Mouse (Mus musculus): ENCODE measurements around the gene Hbs1l. TPM values are rescaled to one million over a fixed set of nuclear protein-coding genes. Genes with fewer than 3 reads are reported as not detected.

Gene Hbs1l
- polyA plus RNA-seq, 1 experiment from 2014 or later, result 120 TPM

DNA sequence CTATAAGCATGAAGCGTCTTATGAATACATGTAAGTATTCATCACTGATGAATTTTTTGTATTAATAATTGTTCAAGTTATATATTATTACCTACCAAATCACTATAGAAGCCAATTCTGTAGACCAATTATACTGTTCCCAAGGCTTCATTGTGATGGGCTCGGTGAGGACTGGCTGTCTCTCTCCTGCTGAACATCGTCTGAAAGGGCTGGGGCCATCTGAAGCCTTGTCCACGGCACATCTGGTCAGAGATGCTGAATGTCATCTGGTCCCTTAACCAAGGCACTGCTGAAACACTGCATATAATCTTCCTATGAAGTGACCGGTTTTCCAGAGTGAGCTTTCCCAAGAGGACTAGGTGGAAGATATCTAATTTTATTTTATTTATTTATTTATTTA is 24.9 kb upstream of the Hbs1l start:
- Histone ChIP-seq H3K4me1 (no peaks in the 10 kb centered on the region), H3K4me3 (no peak overlapping the region), H3K4me2 (replicated peaks) (no peak overlapping the region), H3K9ac (replicated peaks) (no peak overlapping the region), H3K27me3 (no peaks in the 10 kb centered on the region), H3K27ac (replicated peaks) (no peak overlapping the region), H3K9me3 (no peaks in the 10 kb centered on the region), H3K36me3 (no peaks in the 10 kb centered on the region)
- 89% methylated on average over 5 of the region's 5 CpGs for WGBS
- no peak for ATAC-seq (replicated peaks)

DNA sequence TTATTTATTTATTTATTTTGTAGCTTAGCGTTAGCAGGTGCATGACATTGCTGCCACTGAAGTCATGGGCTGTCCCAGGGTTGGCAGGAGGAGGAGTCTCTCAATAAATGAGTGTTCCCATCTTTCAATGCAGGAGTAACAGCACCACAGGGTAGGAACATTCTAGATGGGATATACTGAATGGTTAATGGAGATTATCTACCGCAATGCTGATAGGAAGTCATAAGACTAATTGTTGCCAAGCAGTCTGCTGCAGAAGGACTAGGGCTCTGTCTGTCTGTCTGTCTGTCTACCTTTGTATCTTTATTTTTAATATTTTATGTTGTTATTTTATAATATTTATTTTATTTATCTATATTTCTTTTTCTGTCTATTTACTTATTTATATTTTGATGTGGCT is 24.5 kb upstream of the Hbs1l start:
- Histone ChIP-seq H3K27ac (replicated peaks) (no peak overlapping the region), H3K4me2 (replicated peaks) (no peak overlapping the region), H3K36me3 (no peaks in the 10 kb centered on the region), H3K9ac (replicated peaks) (no peak overlapping the region), H3K4me1 (no peaks in the 10 kb centered on the region), H3K9me3 (no peaks in the 10 kb centered on the region), H3K27me3 (no peaks in the 10 kb centered on the region), H3K4me3 (no peak overlapping the region)
- WGBS, result 88% methylated on average over 2 of the region's 2 CpGs
- no peak for ATAC-seq (replicated peaks)

DNA sequence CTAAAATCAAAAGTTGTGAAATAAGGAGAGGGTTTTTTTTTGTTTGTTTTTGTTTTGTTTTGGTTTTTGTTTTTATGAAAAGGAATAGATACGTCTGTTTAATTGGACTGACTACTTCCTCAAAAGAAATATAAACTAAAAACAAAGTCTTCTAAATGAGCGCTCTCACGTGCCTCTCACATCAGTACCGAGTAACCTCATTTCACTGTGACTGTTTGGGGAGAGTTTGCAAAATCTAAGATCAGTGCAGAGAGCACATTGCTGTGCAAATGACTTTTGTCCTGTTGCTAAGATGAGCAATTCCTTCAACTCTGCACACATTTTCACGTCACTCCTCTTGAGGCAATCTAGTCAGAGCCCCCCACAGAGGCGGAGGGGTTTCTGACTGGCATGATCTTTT is 24.0 kb upstream of the Hbs1l start:
- Histone ChIP-seq H3K27me3 (no peaks in the 10 kb centered on the region), H3K4me3 (no peak overlapping the region), H3K4me1 (no peaks in the 10 kb centered on the region), H3K9me3 (no peaks in the 10 kb centered on the region), H3K36me3 (no peaks in the 10 kb centered on the region), H3K9ac (replicated peaks) (no peak overlapping the region), H3K4me2 (replicated peaks) (no peak overlapping the region), H3K27ac (replicated peaks) (no peak overlapping the region)
- ATAC-seq (replicated peaks), result no peak
- 71% methylated on average over 6 of the region's 6 CpGs for WGBS

DNA sequence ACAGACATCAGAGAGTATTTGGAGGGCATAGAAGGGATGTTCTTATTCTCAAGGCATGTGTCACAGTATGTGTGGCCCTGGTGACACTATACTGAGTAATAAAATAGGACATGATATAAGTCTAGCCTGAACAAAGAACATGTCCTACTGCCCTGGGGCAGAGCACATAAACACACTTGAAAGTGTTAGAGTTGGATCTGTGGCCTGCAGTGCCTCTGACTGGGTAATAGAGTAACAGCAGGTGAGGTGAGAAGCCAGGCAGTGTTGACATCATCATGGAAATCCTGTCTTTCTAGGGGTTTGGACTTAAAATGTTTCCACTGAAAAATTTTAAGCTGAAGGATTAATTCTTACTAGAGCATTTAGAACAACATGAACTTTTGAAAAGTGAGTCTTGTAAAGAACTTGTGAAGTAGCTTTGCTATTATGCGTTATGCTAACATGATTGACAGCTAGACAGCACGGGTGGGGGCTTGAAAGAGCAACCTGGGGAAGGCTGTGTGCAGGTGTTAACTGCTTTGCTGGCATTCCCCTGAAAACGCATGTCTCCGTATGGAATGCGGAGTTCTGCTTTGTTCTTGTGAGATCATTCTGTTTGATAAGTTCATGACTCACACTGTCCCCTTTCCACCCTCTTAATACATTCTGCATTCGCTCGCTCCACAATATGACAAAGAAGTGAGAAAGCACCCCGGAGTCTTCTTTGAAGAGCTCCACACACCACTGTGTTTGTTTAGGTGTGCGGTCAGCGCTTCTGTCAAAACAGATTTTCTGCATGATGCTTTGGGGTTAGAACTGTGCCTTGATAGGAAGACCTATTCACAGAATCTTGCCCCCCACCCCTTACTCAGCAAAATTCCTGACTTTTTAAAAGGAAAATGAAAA is 8.3 kb upstream of the Hbs1l start:
- no peaks in the 10 kb centered on the region for H3K36me3 ChIP-seq
- no peak overlapping the region for H3K27ac ChIP-seq (replicated peaks)
- H3K4me3 ChIP-seq, result no peak overlapping the region
- no peaks in the 10 kb centered on the region for H3K27me3 ChIP-seq
- no peak overlapping the region for H3K9ac ChIP-seq (replicated peaks)
- 43% methylated on average over 10 of the region's 10 CpGs for WGBS
- H3K4me2 ChIP-seq (replicated peaks), result no peak overlapping the region
- no peak for ATAC-seq (replicated peaks)
- no peaks in the 10 kb centered on the region for H3K4me1 ChIP-seq
- H3K9me3 ChIP-seq, result no peaks in the 10 kb centered on the region

DNA sequence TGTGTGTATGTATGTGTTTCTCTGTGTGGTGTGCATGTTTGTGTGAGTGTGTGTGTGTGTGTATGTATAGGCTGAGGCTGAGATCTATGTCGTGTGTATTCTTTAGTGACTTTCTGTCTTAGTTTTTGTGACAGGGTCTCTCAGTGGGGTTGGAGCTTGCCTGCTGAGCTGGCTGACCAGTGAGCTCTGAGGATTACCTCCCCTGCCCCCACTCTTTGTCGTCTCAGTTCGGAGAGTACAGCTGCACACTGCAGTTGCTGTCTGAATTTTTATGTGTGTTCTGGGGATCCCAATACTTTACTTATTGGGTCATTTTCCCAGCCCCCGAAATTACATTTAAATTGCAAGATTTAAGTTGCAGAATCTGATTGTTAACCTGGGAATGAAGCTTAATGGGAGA is 4.6 kb upstream of the Hbs1l start:
- no peaks in the 10 kb centered on the region for H3K27me3 ChIP-seq

DNA sequence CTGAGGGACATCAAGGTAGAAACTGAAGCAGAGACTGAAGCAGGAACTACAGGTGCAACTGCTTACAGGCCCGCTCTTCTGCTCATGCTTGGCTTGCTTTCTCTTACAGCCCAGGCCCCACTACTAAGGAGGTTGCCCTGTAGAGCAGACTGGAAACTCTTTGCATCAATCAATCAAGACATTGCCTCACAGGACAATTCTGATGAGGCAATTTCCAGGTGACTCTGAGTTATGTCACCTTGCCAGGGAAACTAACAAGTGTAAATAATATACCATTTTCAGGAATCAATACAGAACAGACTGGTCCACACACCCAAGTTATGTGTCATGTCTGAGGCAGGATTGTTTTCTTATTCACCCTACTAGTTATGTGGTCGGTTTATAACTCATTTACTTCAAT is 1.6 kb upstream of the Hbs1l start:
- 88% methylated on average over 2 of the region's 2 CpGs for WGBS
- Histone ChIP-seq H3K36me3 (0 out of 2 replicates have a peak, but pooled peaks cover 5% of the 10 kb centered on the region), H3K27me3 (no peaks in the 10 kb centered on the region), H3K4me2 (replicated peaks) (no peak overlapping the region), H3K4me3 (no peak overlapping the region), H3K9ac (replicated peaks) (no peak overlapping the region), H3K4me1 (peaks cover 26% of the 10 kb centered on the region), H3K27ac (replicated peaks) (no peak overlapping the region), H3K9me3 (no peaks in the 10 kb centered on the region)
- ATAC-seq (replicated peaks), result no peak

More for the DNA sequence above, 4.6 kb upstream of the Hbs1l start:
- no peaks in the 10 kb centered on the region for H3K9me3 ChIP-seq
- H3K4me3 ChIP-seq, result no peak overlapping the region
- H3K36me3 ChIP-seq, result no peaks in the 10 kb centered on the region
- no peak overlapping the region for H3K9ac ChIP-seq (replicated peaks)
- H3K4me1 ChIP-seq, result peaks cover 5% of the 10 kb centered on the region; the same call in 1 of the 2 replicates
- ATAC-seq (replicated peaks), result no peak
- H3K4me2 ChIP-seq (replicated peaks), result no peak overlapping the region
- 20% methylated on average over 4 of the region's 4 CpGs for WGBS
- H3K27ac ChIP-seq (replicated peaks), result no peak overlapping the region

DNA sequence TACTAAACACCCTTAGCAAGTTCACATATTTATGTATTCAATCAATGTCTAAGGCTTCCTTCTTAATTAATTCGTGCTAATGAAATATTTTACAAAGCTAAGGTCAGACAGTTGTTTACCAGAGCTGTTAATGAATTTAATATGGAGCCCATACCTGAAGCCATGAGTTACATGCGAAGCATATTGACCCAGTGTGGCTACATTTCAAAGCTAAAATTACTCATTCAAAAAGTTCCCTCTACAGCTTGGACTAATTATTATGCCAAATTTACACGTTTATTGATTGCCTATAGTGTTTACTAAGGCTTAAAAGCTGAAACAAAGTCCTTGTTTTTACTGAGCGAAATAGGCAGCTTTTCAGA is 401 bp upstream of the Hbs1l start:
- WGBS, result 42% methylated on average over 4 of the region's 4 CpGs
- H3K4me1 ChIP-seq, result peaks cover 26% of the 10 kb centered on the region
- no peak overlapping the region for H3K27ac ChIP-seq (replicated peaks)
- H3K4me2 ChIP-seq (replicated peaks), result peak overlapping the region; percentile 49
- peak overlapping the region; percentile 62 for H3K4me3 ChIP-seq
- ATAC-seq (replicated peaks), result no peak
- H3K36me3 ChIP-seq, result peaks cover 12% of the 10 kb centered on the region; the same call in 1 of the 2 replicates
- H3K27me3 ChIP-seq, result no peaks in the 10 kb centered on the region
- no peaks in the 10 kb centered on the region for H3K9me3 ChIP-seq
- peak overlapping the region; percentile 43; the same call in 1 of the 2 replicates for H3K9ac ChIP-seq (replicated peaks)

DNA sequence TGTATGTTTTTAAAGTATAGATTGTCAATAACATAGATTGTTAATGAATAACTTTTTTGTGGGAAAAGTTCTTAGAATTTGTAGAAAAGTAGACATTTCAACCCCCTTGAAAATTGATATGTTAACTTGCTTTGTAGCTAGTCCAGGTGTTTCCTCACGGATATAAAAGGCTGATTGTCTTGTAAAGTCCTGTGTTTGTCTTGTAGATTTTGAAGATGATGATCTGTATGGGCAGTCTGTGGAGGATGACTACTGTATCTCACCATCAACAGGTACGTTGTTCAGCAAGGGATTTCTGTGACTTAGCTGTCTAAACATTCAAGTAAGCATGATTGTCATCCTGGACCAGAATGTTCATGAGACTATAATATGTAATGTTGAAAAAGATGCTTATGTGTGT is 3.2 kb downstream of the Hbs1l start:
- Histone ChIP-seq H3K4me2 (replicated peaks) (no peak overlapping the region), H3K4me1 (peaks cover 26% of the 10 kb centered on the region), H3K9ac (replicated peaks) (no peak overlapping the region), H3K9me3 (no peaks in the 10 kb centered on the region), H3K27me3 (no peaks in the 10 kb centered on the region), H3K36me3 (peaks cover 27% of the 10 kb centered on the region), H3K4me3 (no peak overlapping the region), H3K27ac (replicated peaks) (no peak overlapping the region)
- 90% methylated on average over 2 of the region's 2 CpGs for WGBS
- no peak for ATAC-seq (replicated peaks)

DNA sequence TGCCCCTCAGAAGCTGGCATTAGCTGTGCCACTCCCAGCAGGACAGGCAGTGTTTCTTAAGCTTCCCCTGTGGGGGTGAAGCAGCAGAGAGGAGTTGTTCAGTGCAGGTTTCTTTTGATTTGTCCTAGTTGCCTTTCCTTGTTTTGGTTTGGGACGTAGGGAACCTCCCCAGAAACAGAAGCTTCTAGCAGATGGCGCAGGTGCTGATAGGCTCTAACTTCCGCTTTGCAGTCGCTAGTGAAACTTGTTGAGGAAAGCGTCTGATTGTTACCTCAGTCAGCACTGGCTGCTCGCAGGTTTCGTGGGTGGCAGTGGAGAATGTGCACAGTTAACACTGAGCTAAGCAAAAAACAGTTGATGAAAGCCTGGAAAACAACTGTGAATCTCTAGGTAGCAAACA is 6.0 kb downstream of the Hbs1l start:
- ATAC-seq (replicated peaks), result no peak
- Histone ChIP-seq H3K9ac (replicated peaks) (no peak overlapping the region), H3K27ac (replicated peaks) (no peak overlapping the region), H3K4me1 (peaks cover 17% of the 10 kb centered on the region), H3K4me3 (no peak overlapping the region), H3K36me3 (peaks cover 45% of the 10 kb centered on the region), H3K4me2 (replicated peaks) (no peak overlapping the region), H3K27me3 (no peaks in the 10 kb centered on the region), H3K9me3 (no peaks in the 10 kb centered on the region)
- WGBS, result 95% methylated on average over 7 of the region's 7 CpGs

DNA sequence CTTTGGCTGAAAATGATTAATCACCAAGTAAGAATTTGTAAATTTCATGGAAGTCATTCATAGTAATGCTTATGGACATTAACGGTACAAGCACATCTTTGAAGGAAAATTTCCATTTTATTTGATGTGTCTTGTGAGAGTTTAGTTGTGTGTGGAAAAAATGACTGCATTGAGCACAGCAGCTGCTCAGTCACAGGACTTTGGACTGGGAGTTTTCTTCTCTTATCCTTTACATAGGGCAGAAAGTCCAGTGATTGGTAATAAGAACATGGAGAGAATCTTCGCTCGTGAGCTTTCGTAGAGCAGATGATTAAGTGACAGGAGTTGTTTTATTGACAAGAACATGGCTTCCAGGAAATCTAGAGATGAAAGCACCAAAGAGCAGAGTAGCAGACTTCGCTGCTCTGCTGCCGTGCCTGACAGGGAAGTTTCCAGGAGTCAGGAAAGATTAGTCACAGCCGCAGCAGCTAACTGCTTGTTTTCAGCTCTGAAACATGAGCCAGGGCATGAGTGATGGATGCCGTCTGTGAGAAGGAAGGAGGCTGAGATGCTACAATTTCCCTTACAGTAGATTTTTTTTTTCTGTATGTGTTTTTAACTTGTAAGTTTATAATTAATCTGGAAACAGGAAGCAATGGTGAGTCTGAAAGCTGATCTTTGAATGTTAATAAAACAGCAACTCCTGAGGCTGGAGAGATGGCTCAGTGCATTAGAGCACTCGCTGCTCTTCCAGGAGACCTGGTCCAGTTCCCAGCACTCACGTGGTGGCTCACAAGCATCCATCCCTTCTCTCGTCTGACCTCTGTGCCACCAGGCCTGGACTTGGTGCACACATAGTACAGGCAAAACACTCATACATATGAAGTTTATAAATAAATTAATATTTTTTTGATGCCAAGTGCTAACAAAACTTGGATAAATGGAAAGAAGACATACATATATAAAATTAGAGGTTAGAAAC is 9.2 kb downstream of the Hbs1l start:
- no peak overlapping the region for H3K4me2 ChIP-seq (replicated peaks)
- no peak overlapping the region for H3K9ac ChIP-seq (replicated peaks)
- no peak overlapping the region for H3K4me3 ChIP-seq
- no peak for ATAC-seq (replicated peaks)
- H3K27ac ChIP-seq (replicated peaks), result no peak overlapping the region
- H3K9me3 ChIP-seq, result no peaks in the 10 kb centered on the region
- H3K4me1 ChIP-seq, result no peaks in the 10 kb centered on the region
- 91% methylated on average over 11 of the region's 11 CpGs for WGBS
- H3K36me3 ChIP-seq, result peaks cover 42% of the 10 kb centered on the region
- H3K27me3 ChIP-seq, result no peaks in the 10 kb centered on the region

DNA sequence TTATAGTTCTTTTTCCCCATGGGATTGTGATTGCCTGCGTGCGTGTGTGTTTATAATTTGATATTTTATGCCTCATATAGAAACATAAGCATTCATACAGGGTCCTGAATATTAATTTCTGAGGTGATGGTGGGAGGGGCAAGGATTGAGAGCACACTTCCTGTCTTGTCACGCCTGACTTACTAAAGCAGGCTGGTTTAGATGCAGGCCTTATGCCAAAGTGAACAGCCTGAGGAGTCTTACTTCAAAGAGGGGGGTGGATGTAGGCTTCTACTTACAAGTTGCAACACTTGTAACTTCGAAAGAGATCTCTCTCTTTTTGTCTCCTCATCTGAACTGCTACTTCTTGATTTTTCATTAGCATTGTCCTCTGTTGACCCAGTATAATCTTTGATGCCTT is 18.0 kb downstream of the Hbs1l start:
- Histone ChIP-seq H3K9me3 (no peaks in the 10 kb centered on the region), H3K9ac (replicated peaks) (no peak overlapping the region), H3K4me2 (replicated peaks) (no peak overlapping the region), H3K36me3 (peaks cover 8% of the 10 kb centered on the region; the same call in 1 of the 2 replicates), H3K4me3 (no peak overlapping the region), H3K4me1 (no peaks in the 10 kb centered on the region), H3K27me3 (no peaks in the 10 kb centered on the region), H3K27ac (replicated peaks) (no peak overlapping the region)
- WGBS, result 77% methylated on average over 4 of the region's 4 CpGs
- peak; percentile 64; the same call in 1 of the 2 replicates for ATAC-seq (replicated peaks)

DNA sequence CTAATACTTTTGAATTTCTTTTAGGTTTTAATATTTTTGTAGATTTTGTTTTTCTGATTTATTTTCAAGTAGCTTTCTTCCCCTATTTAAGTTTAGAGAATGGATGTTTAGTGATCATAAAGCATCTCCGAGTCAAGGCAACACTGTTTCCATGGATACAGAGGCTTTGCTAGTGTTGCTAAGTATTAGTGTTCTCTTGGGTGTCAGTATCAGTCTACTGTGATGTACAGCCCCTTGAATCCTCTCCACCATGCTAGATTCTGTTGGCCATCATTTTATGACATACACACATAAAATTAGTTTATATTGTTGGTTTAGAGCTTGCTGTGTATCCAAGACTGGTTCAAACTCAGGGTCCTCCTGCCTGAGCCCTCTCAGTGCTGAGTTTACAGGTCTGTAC is 20.3 kb downstream of the Hbs1l start:
- H3K4me2 ChIP-seq (replicated peaks), result no peak overlapping the region
- no peak overlapping the region for H3K9ac ChIP-seq (replicated peaks)
- H3K27ac ChIP-seq (replicated peaks), result no peak overlapping the region
- peaks cover 8% of the 10 kb centered on the region; the same call in 1 of the 2 replicates for H3K36me3 ChIP-seq
- no peaks in the 10 kb centered on the region for H3K9me3 ChIP-seq
- no peaks in the 10 kb centered on the region for H3K27me3 ChIP-seq
- H3K4me3 ChIP-seq, result no peak overlapping the region
- H3K4me1 ChIP-seq, result no peaks in the 10 kb centered on the region
- 79% methylated on average over 1 of the region's 1 CpGs for WGBS
- no peak for ATAC-seq (replicated peaks)

All from forebrain, embryonic 15.5 days (tissue).